Mouse (Mus musculus) hindbrain, postnatal 0 days (tissue): ENCODE measurements at regions not wholly inside any gene's neighbourhood (a gene's known extent, or its start where the extent isn't known, plus 50 kb on each side); places are given as distances from the start of the nearest gene placed in this dataset.

Experiments
- ATAC-seq: fragments of 200-750 bp; cut with Nextera tagmentation; 2 replicates; pipeline ENCODE4 v1.8.0; 2017; ENCODE audit warnings: mild to moderate bottlenecking, moderate TSS enrichment, moderate library complexity
- DNase-seq: peaks from one replicate; pipeline ENCODE4 v3.0.0-alpha.2; 2015; ENCODE audit warnings: low spot score
- H3K27ac ChIP-seq: fragments of 300-500 bp; sonication (generic); 2 replicates; pipeline ENCODE4 v1.5.1; 2014; ENCODE audit warnings: mild to moderate bottlenecking
- H3K27me3 ChIP-seq: fragments of 300-500 bp; sonication (generic); 2 replicates; pipeline ENCODE4 v1.6.1; 2014; ENCODE audit warnings: low read length, mixed read lengths; ENCODE audit not compliant: insufficient read depth
- H3K36me3 ChIP-seq: fragments of 300-500 bp; sonication (generic); 2 replicates; pipeline ENCODE4 v1.6.1; 2014; ENCODE audit warnings: low read length, mixed read lengths; ENCODE audit not compliant: insufficient read depth
- H3K4me1 ChIP-seq: fragments of 300-500 bp; sonication (generic); 2 replicates; pipeline ENCODE4 v1.6.1; 2014; ENCODE audit warnings: antibody characterized with exemption, low read length, mixed read lengths; ENCODE audit not compliant: insufficient read depth
- H3K4me2 ChIP-seq: fragments of 300-500 bp; sonication (generic); 2 replicates; pipeline ENCODE4 v1.6.1; 2014; ENCODE audit warnings: low read depth, mild to moderate bottlenecking, low read length, moderate library complexity, mixed read lengths
- H3K4me3 ChIP-seq: fragments of 300-500 bp; sonication (generic); 2 replicates; pipeline ENCODE4 v1.5.1; 2014; ENCODE audit warnings: low read length
- H3K9ac ChIP-seq: fragments of 300-500 bp; sonication (generic); replicated peaks from 2 replicates; pipeline ENCODE4 v1.6.1; 2014; ENCODE audit warnings: mild to moderate bottlenecking, low read length, moderate library complexity, mixed read lengths
- H3K9me3 ChIP-seq: fragments of 300-500 bp; sonication (generic); 2 replicates; pipeline ENCODE4 v1.6.1; 2016; ENCODE audit warnings: low read length, mixed read lengths
- CTCF ChIP-seq: IDR thresholded peaks from 2 replicates; pipeline ENCODE4 v1.5.1; 2016; ENCODE audit warnings: antibody characterized with exemption, control low read depth, low read depth
- WGBS: fragments of 180-500 bp; shearing (Covaris S2); extraction: QIAGEN DNeasy Blood & Tissue Kit; methylation state at CpG from one replicate; pipeline ENCODE4 v1.1.7; 2014; 5-methylcytosine and 5-hydroxymethylcytosine counted together

DNA sequence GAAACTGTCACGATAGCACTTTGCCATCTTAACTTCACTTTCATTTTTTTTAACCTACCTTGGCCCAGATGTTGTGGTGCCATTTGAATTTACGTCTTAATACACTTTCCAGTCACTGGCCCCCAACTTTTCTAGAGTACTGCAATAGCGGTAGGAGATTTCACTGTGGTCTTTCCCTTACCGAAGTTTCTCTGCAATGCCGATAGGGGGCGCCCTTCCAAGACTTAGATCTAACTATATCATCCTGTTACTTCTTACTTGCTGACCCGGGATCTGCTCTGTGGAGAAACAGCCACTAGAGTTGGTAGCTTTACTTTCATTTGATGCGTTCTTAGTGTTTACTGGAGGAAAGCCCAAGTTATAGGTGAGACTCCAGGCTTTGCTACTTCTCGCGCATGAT lies 92.6 kb upstream of the Hmgn3 start:
- Histone ChIP-seq H3K4me1 (no peaks in the 10 kb centered on the region), H3K27ac (no peak overlapping the region), H3K9me3 (no peaks in the 10 kb centered on the region), H3K36me3 (no peaks in the 10 kb centered on the region), H3K4me2 (no peak overlapping the region), H3K4me3 (no peak overlapping the region), H3K9ac (no peak overlapping the region), H3K27me3 (no peaks in the 10 kb centered on the region)
- 0 out of 2 replicates have a peak, but pooled peaks have one; percentile 4 for TF ChIP-seq CTCF
- 82% methylated on average over 10 of the region's 10 CpGs for WGBS
- no peak for DNase-seq
- ATAC-seq: no peak

DNA sequence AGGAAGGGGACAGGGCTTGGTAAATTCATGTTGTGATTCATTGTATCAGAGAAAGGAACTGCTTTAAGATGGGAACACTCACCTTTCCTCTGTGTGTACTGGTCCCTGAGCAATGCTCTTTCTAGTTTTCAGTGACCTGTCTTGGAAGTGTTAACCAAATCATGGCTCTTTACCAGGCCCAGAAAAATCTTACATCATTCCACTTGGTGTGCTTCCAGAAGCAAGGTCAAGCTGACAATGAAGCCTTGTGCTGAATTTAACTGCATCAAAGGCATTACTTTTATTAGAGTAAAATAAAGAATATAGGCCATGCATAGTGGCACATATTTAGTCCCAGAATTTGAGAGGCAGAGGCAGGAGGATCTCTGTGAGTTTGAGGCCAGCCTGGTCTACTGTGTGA lies 75.4 kb upstream of the Hmgn3 start:
- DNase-seq (no peak), ATAC-seq (no peak)
- H3K9me3 ChIP-seq: no peaks in the 10 kb centered on the region
- no peak overlapping the region for H3K4me3 ChIP-seq
- H3K9ac ChIP-seq: no peak overlapping the region
- H3K4me1 ChIP-seq: no peaks in the 10 kb centered on the region
- H3K4me2 ChIP-seq: no peak overlapping the region
- H3K27ac ChIP-seq: no peak overlapping the region
- no peaks in the 10 kb centered on the region for H3K36me3 ChIP-seq
- TF ChIP-seq CTCF: no peak
- no peaks in the 10 kb centered on the region for H3K27me3 ChIP-seq

DNA sequence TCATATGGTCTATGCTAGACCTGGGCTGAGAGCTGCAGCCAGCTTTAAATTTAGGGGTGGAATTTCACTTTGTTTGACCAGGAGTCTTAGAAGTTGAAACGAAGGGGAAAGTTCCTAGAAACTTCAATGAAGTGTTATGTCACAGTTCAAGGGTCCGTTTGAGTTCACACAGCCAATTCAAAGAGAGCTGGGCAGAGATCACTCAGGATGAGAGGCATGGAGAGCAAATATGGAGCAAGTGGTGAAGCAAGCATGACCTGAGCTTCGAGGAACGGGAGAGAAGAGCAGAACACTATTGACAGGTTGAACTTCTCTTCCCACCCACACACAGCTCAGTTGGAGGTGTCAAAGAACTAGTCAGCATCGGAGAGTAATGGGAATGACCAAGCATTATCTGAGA lies 56.1 kb upstream of the Hmgn3 start:
- Histone ChIP-seq H3K4me2 (no peak overlapping the region), H3K36me3 (no peaks in the 10 kb centered on the region), H3K9me3 (no peaks in the 10 kb centered on the region), H3K27ac (no peak overlapping the region), H3K4me1 (no peaks in the 10 kb centered on the region), H3K4me3 (no peak overlapping the region), H3K9ac (no peak overlapping the region), H3K27me3 (no peaks in the 10 kb centered on the region)
- no peak for ATAC-seq
- no peak for DNase-seq
- no peak for TF ChIP-seq CTCF
- 85% methylated on average over 5 of the region's 5 CpGs for WGBS

DNA sequence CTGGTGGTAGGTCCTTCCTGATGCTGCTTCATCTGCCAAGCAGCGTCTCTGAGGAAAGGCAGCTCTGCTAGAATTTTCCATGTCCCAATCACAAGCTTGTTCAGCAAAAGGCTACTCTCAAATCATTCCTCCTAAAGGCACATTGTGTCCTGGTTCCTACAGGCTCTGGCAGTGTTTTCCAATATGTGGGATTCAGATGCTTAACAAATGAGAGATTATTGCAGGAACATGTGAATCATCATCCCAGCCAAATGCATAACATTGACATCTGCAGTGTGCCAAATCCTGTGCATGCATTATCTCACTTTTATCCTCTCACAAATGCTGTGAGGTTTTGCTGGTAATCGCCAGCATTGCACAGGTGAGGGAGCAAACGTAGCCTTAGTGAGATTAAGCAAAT lies 53.3 kb upstream of the Hmgn3 start:
- no peaks in the 10 kb centered on the region for H3K9me3 ChIP-seq
- H3K27me3 ChIP-seq: no peaks in the 10 kb centered on the region
- no peak overlapping the region for H3K9ac ChIP-seq
- no peak overlapping the region for H3K4me3 ChIP-seq
- no peaks in the 10 kb centered on the region for H3K36me3 ChIP-seq
- no peaks in the 10 kb centered on the region for H3K4me1 ChIP-seq
- no peak overlapping the region for H3K27ac ChIP-seq
- ATAC-seq: no peak
- no peak for DNase-seq
- WGBS: 87% methylated on average over 3 of the region's 3 CpGs
- no peak for TF ChIP-seq CTCF
- H3K4me2 ChIP-seq: no peak overlapping the region

DNA sequence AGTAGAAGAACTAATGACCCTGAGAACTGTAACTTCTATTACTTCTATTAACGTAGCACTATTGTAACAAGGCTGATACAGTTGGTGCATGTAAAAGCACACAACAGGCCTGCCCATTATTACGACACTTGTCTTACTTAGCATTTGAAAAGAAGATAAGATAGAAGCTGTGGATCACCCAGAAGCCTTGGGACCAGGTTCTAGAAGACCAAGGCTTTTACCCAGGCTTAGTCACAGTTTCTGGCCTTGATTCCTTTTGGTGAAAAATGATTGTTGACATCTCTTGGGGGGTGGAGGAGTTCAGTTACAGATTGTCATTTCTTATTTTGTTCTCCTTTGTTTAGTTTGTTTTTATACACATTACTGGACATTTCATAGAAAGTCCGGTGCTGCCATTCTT lies 52.7 kb upstream of the Hmgn3 start:
- H3K4me1 ChIP-seq: no peaks in the 10 kb centered on the region
- H3K27me3 ChIP-seq: no peaks in the 10 kb centered on the region
- H3K9ac ChIP-seq: no peak overlapping the region
- no peak for ATAC-seq
- no peak overlapping the region for H3K27ac ChIP-seq
- no peak overlapping the region for H3K4me3 ChIP-seq
- no peaks in the 10 kb centered on the region for H3K9me3 ChIP-seq
- no peak for TF ChIP-seq CTCF
- WGBS: 93% methylated on average over 3 of the region's 3 CpGs
- no peaks in the 10 kb centered on the region for H3K36me3 ChIP-seq
- no peak overlapping the region for H3K4me2 ChIP-seq
- no peak for DNase-seq

DNA sequence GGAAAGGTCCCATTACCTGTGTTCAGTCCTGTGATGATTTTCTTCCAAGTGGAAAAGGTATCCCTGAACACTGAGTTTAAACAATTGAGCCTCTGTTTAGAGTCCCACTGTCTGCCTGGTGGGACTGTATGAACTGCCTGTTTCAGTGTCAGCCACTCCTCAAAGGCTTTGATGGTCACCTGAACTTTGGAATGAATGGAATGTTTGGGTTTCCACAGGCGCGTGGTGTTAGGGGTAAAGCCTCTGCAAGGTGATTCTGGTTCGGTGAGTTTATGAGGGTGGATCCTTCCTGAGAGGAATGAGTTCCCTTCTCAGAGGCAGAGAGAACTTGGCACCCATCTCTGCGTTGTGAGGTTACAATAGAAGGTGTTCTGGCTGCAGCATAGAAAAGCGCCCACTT lies 50.5 kb upstream of the Hmgn3 start:
- no peak for ATAC-seq
- Histone ChIP-seq H3K4me2 (no peak overlapping the region), H3K9ac (no peak overlapping the region), H3K4me1 (no peaks in the 10 kb centered on the region), H3K36me3 (no peaks in the 10 kb centered on the region), H3K27ac (no peak overlapping the region), H3K9me3 (no peaks in the 10 kb centered on the region), H3K4me3 (no peak overlapping the region), H3K27me3 (no peaks in the 10 kb centered on the region)
- TF ChIP-seq CTCF: no peak
- 83% methylated on average over 5 of the region's 5 CpGs for WGBS
- DNase-seq: no peak
